Mouse (Mus musculus) limb, embryonic 12.5 days (tissue): ENCODE measurements at regions not wholly inside any gene's neighbourhood (a gene's known extent, or its start where the extent isn't known, plus 50 kb on each side); places are given as distances from the start of the nearest gene placed in this dataset.

Experiments
- ATAC-seq: fragments of 200-750 bp; cut with Nextera tagmentation; 2 replicates; pipeline ENCODE4 v1.8.0; 2017; ENCODE audit warnings: low read depth, moderate TSS enrichment; ENCODE audit not compliant: insufficient number of reproducible peaks, insufficient read depth, low FRiP score, low TSS enrichment
- H3K27ac ChIP-seq: fragments of 300-500 bp; sonication (generic); 2 replicates; pipeline ENCODE4 v1.5.1; 2016; ENCODE audit warnings: mild to moderate bottlenecking, moderate library complexity
- H3K27me3 ChIP-seq: fragments of 300-500 bp; sonication (generic); 2 replicates; pipeline ENCODE4 v1.6.1; 2016; ENCODE audit warnings: mild to moderate bottlenecking, moderate library complexity
- H3K36me3 ChIP-seq: fragments of 300-500 bp; sonication (generic); 2 replicates; pipeline ENCODE4 v1.6.1; 2016; ENCODE audit warnings: mild to moderate bottlenecking, moderate library complexity
- H3K4me1 ChIP-seq: fragments of 300-500 bp; sonication (generic); replicated peaks from 2 replicates; pipeline ENCODE4 v1.6.1; 2016
- H3K4me2 ChIP-seq: fragments of 300-500 bp; sonication (generic); 2 replicates; pipeline ENCODE4 v1.6.1; 2016; ENCODE audit warnings: mild to moderate bottlenecking, moderate library complexity
- H3K4me3 ChIP-seq: fragments of 300-500 bp; sonication (generic); replicated peaks from 2 replicates; pipeline ENCODE4 v1.5.1; 2016; ENCODE audit warnings: mild to moderate bottlenecking
- H3K9ac ChIP-seq: fragments of 300-500 bp; sonication (generic); replicated peaks from 2 replicates; pipeline ENCODE4 v1.6.1; 2016; ENCODE audit warnings: mild to moderate bottlenecking, moderate library complexity
- H3K9me3 ChIP-seq: fragments of 300-500 bp; sonication (generic); 2 replicates; pipeline ENCODE4 v1.6.1; 2016; ENCODE audit warnings: mild to moderate bottlenecking, moderate library complexity
- WGBS: fragments of 180-500 bp; shearing (Covaris S2); methylation state at CpG from one replicate; pipeline ENCODE4 v1.1.7; 2016; 5-methylcytosine and 5-hydroxymethylcytosine counted together

DNA sequence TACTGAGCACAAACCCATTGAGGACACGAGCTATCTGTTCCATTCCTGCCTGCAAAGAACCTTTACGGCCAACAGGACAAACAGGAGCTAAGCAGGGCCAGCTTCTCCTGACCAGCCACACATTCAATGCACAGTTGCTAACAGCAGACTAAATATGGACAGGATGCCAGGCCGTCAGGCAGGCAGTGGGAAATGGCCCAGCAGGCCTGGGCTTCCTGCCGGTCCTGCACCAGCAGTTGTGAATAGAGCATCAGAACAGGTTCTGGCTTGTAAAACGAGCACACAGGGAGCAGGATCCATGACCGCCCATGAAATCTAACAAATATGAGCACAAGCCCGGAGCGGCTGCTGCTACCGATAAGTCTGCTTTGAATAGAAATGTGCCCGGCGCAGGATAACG lies 384.0 kb downstream of the Ajap1 start:
- H3K27me3 ChIP-seq, result no peaks in the 10 kb centered on the region
- no peak overlapping the region; the same call in 1 of the 2 replicates for H3K4me2 ChIP-seq
- H3K9ac ChIP-seq, result no peak overlapping the region
- H3K4me1 ChIP-seq, result peaks cover 7% of the 10 kb centered on the region
- ATAC-seq, result no peak
- no peaks in the 10 kb centered on the region for H3K9me3 ChIP-seq
- H3K27ac ChIP-seq, result no peak overlapping the region
- no peaks in the 10 kb centered on the region for H3K36me3 ChIP-seq
- H3K4me3 ChIP-seq, result no peak overlapping the region
- WGBS, result 44% methylated on average over 12 of the region's 12 CpGs

DNA sequence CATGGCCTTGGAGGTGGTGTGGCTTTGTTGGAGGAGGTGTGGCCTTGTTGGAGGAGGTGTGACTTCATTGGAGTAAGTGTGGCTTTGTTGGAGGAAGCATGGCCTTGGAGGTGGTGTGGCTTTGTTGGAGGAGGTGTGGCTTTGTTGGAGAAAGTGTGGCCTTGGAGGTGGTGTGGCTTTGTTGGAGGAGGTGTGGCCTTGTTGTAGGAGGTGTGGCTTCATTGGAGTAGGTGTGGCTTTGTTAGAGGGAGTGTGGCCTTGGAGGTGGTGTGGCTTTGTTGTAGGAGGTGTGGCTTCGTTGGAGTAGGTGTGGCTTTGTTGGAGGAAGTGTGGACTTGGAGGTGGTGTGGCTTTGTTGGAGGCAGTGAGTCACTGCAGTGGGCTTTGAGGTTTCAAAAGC lies 385.0 kb downstream of the Ajap1 start:
- no peak overlapping the region for H3K4me3 ChIP-seq
- peaks cover 7% of the 10 kb centered on the region for H3K4me1 ChIP-seq
- ATAC-seq, result no peak
- no peaks in the 10 kb centered on the region for H3K9me3 ChIP-seq
- H3K9ac ChIP-seq, result no peak overlapping the region
- H3K36me3 ChIP-seq, result no peaks in the 10 kb centered on the region
- no peak overlapping the region for H3K4me2 ChIP-seq
- no peaks in the 10 kb centered on the region for H3K27me3 ChIP-seq
- 84% methylated on average over 1 of the region's 1 CpGs for WGBS
- no peak overlapping the region for H3K27ac ChIP-seq

DNA sequence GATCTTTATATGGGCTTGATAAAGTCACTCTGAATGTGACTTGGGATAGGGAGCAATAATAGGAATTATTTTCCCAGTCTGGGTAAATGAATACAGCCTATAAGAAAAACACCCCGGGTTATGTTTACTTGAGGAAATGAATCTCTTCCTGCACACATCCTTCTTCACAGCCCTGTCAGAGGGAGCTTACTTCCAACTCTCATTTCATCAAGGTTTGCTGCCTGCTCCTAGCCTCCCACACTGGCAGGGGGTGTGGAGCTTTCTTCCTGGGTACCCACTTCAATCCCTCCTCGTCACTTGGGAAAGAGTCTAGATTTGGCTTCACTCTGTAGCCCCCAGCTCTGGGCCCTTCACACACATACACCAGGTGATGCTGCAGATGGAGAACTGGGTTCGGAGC lies 389.5 kb downstream of the Ajap1 start:
- Histone ChIP-seq H3K27ac (no peak overlapping the region), H3K36me3 (no peaks in the 10 kb centered on the region), H3K4me3 (no peak overlapping the region), H3K27me3 (no peaks in the 10 kb centered on the region), H3K4me1 (no peaks in the 10 kb centered on the region; the same call in none of the 2 replicates), H3K9ac (no peak overlapping the region), H3K9me3 (0 out of 2 replicates have a peak, but pooled peaks cover 5% of the 10 kb centered on the region), H3K4me2 (no peak overlapping the region)
- no peak for ATAC-seq
- WGBS, result 74% methylated on average over 3 of the region's 3 CpGs

DNA sequence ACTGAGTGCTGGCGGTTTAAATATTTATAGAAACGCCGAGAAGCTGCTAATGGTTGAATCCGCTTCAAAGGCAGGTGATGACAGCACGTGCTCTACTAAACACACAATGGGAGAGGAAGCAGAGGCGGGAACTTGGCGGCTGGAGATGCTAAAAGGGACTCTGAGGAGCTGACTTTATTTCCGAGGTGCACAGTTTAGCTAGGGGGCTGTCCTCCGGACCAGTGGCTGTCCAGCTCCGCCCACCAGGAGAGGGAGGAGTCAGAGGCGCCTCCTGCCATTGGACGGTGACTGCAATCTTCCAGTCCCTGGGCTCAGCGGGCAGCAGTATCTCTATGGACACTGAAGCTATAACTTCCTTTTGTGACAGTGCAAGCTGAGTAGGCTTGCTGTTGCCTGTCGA lies 400.4 kb downstream of the Ajap1 start:
- H3K27ac ChIP-seq, result no peak overlapping the region
- H3K4me3 ChIP-seq, result no peak overlapping the region
- WGBS, result 44% methylated on average over 14 of the region's 14 CpGs
- ATAC-seq, result no peak
- no peaks in the 10 kb centered on the region for H3K4me1 ChIP-seq
- no peaks in the 10 kb centered on the region for H3K9me3 ChIP-seq
- H3K36me3 ChIP-seq, result no peaks in the 10 kb centered on the region
- H3K9ac ChIP-seq, result no peak overlapping the region
- no peak overlapping the region for H3K4me2 ChIP-seq
- no peaks in the 10 kb centered on the region for H3K27me3 ChIP-seq

DNA sequence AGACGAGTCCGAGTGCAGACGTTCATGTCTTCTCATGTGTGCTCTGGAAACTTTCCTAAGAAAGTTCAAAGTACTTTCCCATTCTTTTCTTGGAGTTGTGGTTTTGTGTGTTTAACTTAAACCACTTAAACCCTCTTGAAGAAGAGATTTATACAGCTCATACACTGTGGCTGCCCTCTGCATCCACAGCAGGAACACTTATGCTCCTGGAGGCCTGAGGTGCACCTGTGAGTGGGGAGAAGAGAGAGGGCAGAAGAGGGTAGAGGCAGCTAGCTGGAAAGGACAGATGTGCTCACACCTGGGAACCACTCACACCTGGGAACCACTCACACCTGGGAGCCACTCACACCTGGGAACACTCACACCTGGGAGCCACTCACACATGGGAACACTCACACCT lies 408.0 kb downstream of the Ajap1 start:
- no peaks in the 10 kb centered on the region for H3K9me3 ChIP-seq
- no peaks in the 10 kb centered on the region for H3K36me3 ChIP-seq
- no peak overlapping the region for H3K4me3 ChIP-seq
- no peaks in the 10 kb centered on the region for H3K4me1 ChIP-seq
- H3K27me3 ChIP-seq, result 0 out of 2 replicates have a peak, but pooled peaks cover 5% of the 10 kb centered on the region
- WGBS, result 89% methylated on average over 3 of the region's 3 CpGs
- no peak overlapping the region for H3K4me2 ChIP-seq
- no peak overlapping the region for H3K27ac ChIP-seq
- no peak for ATAC-seq
- no peak overlapping the region for H3K9ac ChIP-seq

DNA sequence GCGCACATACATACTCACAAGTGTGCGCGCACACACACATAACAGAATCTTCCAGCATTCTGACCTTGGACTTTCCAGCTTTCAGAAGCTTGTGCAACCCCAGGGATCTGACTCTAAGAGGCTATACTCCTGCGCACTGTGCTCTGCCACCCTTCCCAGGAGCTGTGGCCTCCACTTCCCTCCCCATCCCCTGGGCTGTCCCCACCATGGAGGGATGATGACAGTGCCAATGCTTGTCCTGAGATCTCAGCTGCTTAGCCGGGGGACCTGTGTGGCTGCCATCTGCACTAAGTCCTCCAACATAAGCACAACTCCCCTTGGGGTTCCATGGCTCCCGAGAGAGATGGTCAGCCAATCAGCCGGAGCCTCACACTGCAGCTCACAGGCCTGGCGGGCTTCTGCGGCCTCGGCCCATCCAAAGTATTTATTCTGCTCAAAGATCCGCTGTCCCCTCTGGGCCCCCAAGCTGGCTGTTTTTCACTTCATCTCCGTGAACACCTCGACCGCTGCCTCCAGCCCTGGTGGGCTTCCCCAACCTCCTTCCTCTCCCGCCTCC lies 412.3 kb downstream of the Ajap1 start:
- 63% methylated on average over 15 of the region's 15 CpGs for WGBS
- H3K27ac ChIP-seq, result no peak overlapping the region
- no peak overlapping the region for H3K4me3 ChIP-seq
- no peaks in the 10 kb centered on the region for H3K9me3 ChIP-seq
- H3K9ac ChIP-seq, result no peak overlapping the region
- 0 out of 2 replicates have a peak, but pooled peaks cover 5% of the 10 kb centered on the region for H3K27me3 ChIP-seq
- no peak overlapping the region for H3K4me2 ChIP-seq
- H3K36me3 ChIP-seq, result no peaks in the 10 kb centered on the region
- H3K4me1 ChIP-seq, result no peaks in the 10 kb centered on the region
- no peak for ATAC-seq

DNA sequence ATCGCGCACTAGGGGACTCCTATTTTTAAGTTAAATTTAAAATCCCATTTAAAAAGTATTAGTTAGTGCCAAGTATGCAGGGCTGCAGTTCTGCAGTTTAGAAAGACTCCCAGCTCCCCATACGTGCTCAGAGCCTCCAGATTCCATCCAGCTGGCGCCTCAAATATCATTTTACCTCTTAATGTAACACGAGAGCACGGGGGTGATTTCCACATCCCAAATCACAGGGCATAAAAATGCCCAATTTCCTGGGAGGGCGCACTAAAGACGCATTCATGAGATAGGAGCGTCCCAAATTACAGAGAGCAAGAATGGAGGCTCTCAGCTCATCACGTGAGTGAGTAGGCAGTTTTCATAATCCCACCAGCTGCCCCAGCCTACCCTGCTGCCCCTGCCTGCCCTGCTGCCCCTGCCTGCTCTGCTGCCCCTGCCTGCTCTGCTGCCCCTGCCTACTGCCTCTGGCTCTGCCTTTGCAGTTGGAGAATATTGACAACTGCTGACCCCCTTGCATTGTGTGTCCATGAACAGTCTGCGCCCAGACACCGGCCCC lies 414.1 kb downstream of the Ajap1 start:
- no peaks in the 10 kb centered on the region for H3K4me1 ChIP-seq
- 70% methylated on average over 12 of the region's 12 CpGs for WGBS
- H3K36me3 ChIP-seq, result no peaks in the 10 kb centered on the region
- H3K4me3 ChIP-seq, result no peak overlapping the region
- H3K9me3 ChIP-seq, result no peaks in the 10 kb centered on the region
- no peak overlapping the region for H3K9ac ChIP-seq
- no peak overlapping the region for H3K27ac ChIP-seq
- no peak overlapping the region for H3K4me2 ChIP-seq
- ATAC-seq, result no peak; the same call in 1 of the 2 replicates
- H3K27me3 ChIP-seq, result no peaks in the 10 kb centered on the region

DNA sequence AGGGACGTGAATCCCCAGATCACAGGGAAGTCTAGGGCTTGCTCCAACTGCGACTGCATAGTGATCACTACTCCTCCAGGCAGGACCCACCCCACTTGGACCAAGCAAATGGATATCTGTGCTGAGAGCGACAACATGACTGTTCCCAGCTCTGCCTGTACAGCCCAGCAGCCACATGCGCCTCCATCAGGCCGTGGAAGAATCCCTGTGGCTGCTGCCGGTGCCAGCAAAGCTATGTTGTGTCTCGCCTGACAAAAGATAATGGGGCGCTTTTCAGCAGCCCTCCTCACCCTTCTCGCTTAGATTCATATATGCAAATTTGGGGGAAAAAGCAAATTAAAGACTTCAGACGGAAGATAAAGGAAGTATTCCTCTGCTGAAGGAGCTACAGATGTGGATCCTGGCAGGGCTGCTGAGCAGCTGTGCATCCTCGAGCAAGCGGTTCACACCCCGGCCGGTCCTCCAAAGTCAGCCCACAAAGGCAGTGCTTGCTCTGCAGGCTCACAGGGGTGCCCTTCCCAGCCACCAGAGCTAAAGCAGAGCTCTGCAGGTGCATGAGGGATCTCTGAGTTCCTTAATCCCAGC lies 418.5 kb downstream of the Ajap1 start:
- no peak for ATAC-seq
- H3K4me1 ChIP-seq, result no peaks in the 10 kb centered on the region
- no peak overlapping the region for H3K4me3 ChIP-seq
- H3K4me2 ChIP-seq, result no peak overlapping the region
- no peak overlapping the region for H3K9ac ChIP-seq
- no peaks in the 10 kb centered on the region for H3K36me3 ChIP-seq
- WGBS, result 74% methylated on average over 14 of the region's 14 CpGs
- no peaks in the 10 kb centered on the region for H3K27me3 ChIP-seq
- no peak overlapping the region for H3K27ac ChIP-seq
- no peaks in the 10 kb centered on the region for H3K9me3 ChIP-seq

DNA sequence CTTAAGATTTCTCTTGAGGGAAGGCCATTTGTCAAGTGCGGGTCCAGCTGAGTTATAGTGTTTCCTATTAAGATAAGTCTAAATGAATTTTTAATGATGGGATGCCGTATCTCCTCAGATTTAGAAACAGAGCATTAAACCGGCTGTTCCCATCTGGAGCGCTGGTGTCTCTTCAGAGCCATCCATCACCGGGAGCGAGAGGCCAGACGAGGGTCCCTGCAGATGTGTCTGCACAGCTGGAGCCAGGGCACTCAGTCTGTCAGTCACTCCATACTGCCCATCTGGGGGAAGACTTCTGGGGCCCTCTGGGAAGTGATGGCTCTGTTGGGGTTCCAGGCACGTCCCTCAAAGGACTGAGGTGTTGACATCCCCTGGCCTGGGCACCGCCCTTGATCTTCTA lies 419.2 kb downstream of the Ajap1 start:
- Histone ChIP-seq H3K27ac (no peak overlapping the region), H3K4me3 (no peak overlapping the region), H3K36me3 (no peaks in the 10 kb centered on the region), H3K4me1 (no peaks in the 10 kb centered on the region), H3K27me3 (no peaks in the 10 kb centered on the region), H3K9me3 (no peaks in the 10 kb centered on the region), H3K9ac (no peak overlapping the region), H3K4me2 (no peak overlapping the region)
- 66% methylated on average over 9 of the region's 9 CpGs for WGBS
- no peak for ATAC-seq

DNA sequence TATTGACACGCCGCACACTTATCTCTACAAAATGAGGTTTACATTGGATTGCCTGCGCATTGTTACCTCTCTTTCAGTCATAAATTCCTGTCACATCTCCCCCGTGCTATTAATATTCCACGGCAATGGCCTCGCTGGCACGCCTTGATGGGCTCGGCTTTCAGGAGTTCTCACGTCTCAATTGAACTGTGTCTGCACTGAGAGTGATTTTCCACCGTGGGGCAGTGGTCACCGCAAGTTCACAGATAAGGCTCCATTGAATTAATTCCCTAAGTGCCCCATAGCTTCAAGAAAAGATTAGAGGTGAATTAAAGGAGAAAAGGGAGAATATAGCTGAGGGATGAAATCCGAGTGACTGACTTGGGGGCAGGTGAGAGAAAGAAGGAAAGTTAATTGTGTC lies 424.5 kb downstream of the Ajap1 start:
- Histone ChIP-seq H3K27me3 (no peaks in the 10 kb centered on the region), H3K4me1 (no peaks in the 10 kb centered on the region), H3K9me3 (no peaks in the 10 kb centered on the region), H3K27ac (no peak overlapping the region), H3K36me3 (no peaks in the 10 kb centered on the region), H3K4me3 (no peak overlapping the region), H3K4me2 (no peak overlapping the region), H3K9ac (no peak overlapping the region)
- WGBS, result 79% methylated on average over 12 of the region's 12 CpGs
- ATAC-seq, result no peak

DNA sequence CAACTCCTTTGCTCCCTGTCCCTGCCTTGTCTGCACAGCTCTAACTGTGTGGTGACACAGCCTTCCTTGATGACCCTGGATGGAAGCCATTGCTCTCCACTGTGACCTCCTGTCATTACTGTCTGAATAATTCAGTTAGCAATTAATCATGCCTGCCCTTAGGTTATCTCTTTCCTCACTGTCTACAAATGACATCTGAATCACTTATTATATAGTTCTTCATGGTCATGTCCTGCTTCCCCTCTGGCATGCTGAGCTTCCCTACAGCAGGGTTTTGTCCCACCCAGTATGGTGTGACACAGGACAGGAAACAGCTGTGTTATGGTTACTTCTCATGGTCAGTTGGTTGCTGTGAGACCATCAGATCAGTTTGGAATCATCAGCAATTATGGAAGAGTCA lies 458.9 kb downstream of the Ajap1 start:
- H3K9me3 ChIP-seq, result no peaks in the 10 kb centered on the region
- no peak for ATAC-seq
- no peak overlapping the region for H3K9ac ChIP-seq
- no peaks in the 10 kb centered on the region for H3K4me1 ChIP-seq
- no peak overlapping the region for H3K27ac ChIP-seq
- no peaks in the 10 kb centered on the region for H3K27me3 ChIP-seq
- H3K36me3 ChIP-seq, result no peaks in the 10 kb centered on the region
- no peak overlapping the region for H3K4me2 ChIP-seq
- H3K4me3 ChIP-seq, result no peak overlapping the region

DNA sequence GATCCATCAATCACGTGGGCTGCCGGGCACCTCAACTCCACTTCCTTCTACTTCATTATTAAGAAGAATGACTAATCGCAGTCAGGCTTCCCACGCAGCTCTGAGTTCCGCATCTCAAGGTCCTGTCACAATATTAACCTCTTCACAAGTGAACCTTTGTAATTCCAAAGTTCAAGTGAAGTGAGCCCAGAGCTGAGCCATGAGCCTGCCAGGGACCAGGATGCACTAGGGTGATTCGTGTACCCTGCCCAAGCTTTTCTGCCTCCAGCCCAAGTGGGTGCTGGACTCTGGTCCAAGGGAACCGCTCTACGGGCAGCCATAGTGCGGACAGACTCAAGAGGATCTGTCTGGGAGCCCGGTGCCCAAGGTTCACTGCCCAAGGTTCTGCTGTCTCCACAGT lies 463.4 kb downstream of the Ajap1 start:
- Histone ChIP-seq H3K27me3 (no peaks in the 10 kb centered on the region), H3K4me1 (no peaks in the 10 kb centered on the region), H3K9me3 (no peaks in the 10 kb centered on the region), H3K27ac (no peak overlapping the region), H3K4me2 (no peak overlapping the region), H3K4me3 (no peak overlapping the region), H3K9ac (no peak overlapping the region), H3K36me3 (no peaks in the 10 kb centered on the region)
- ATAC-seq, result no peak
- 83% methylated on average over 10 of the region's 10 CpGs for whole genome bisulfite sequencing
